Comparison of ENCODE assay signal across 9 mouse cellular contexts in genomic region chr15:101453093-101453736, GRCm38 (mm10). TPM values are rescaled to one million over a fixed set of nuclear protein-coding genes. Genes with fewer than 3 reads are reported as not detected.
A peak's percentile ranks its signal among the peaks of the same experiment; 100 is the strongest.
DNase-seq lines count a peak whose midpoint lies in the region; ATAC-seq lines count a peak whose summit lies in the region.
"Had no signal": no experiment of that assay in that cellular context is flagged by ENCODE, and none has a peak within 500 bp of the region (broad histone marks: within the 10 kb centered on the region; RNA-seq: fewer than 3 reads in every experiment).

No protein-coding gene starts in this region.

- H3K4me1 ChIP-seq in hindbrain, embryonic 12.5 days, result peaks cover 3% of the 10 kb centered on the region; the same call in 1 of the 2 replicates
- H3K4me1 ChIP-seq in lung, embryonic 15.5 days, result 0 out of 2 replicates have a peak, but pooled peaks cover 1% of the 10 kb centered on the region

- H3K9ac ChIP-seq in hindbrain, embryonic 12.5 days, result no peak overlapping the region
- no peak overlapping the region for H3K9ac ChIP-seq in lung, embryonic 15.5 days

- DNase-seq in NIH3T3 (ENCODE audit: low read depth), result peak; percentile 72
- DNase-seq in cerebellum, adult 9-10 months, result peak; percentile 71
- DNase-seq in frontal cortex, postnatal 25 days (ENCODE audit: low spot score in 2 of 2), result peak; percentile 63 to 66
- DNase-seq in layer of hippocampus, adult 9-10 months (ENCODE audit: low spot score), result peak; percentile 40
- DNase-seq in retina, adult 2 months (ENCODE audit: low read depth, low spot score), result peak; percentile 32
- DNase-seq in thymus, postnatal 25 days, result peak; percentile 70

- H3K27ac ChIP-seq in hindbrain, embryonic 12.5 days, result no peak overlapping the region
- H3K27ac ChIP-seq in lung, embryonic 15.5 days, result no peak overlapping the region

- H3K4me3 ChIP-seq in hindbrain, embryonic 12.5 days, result no peak overlapping the region
- no peak overlapping the region for H3K4me3 ChIP-seq in lung, embryonic 15.5 days
- H3K4me3 ChIP-seq: megakaryocyte, embryonic 14.5 days had no signal

- H3K9me3 ChIP-seq in hindbrain, embryonic 12.5 days (replicated peaks), result no peaks in the 10 kb centered on the region
- H3K9me3 ChIP-seq in lung, embryonic 15.5 days, result no peaks in the 10 kb centered on the region

- 0 out of 2 replicates have a peak, but pooled peaks have one; percentile 29 for ATAC-seq in hindbrain, embryonic 12.5 days (ENCODE audit: low FRiP score)
- peak; percentile 67; the same call in 1 of the 2 replicates for ATAC-seq in lung, embryonic 15.5 days (ENCODE audit: borderline replicate concordance, extremely low read depth, low FRiP score, low TSS enrichment)

- H3K27me3 ChIP-seq in hindbrain, embryonic 12.5 days, result no peaks in the 10 kb centered on the region
- no peaks in the 10 kb centered on the region for H3K27me3 ChIP-seq in lung, embryonic 15.5 days

- WGBS in hindbrain, embryonic 12.5 days, result 5% methylated on average over 13 of the region's 13 CpGs
- WGBS in lung, embryonic 15.5 days, result 3% methylated on average over 13 of the region's 13 CpGs

- no peaks in the 10 kb centered on the region for H3K36me3 ChIP-seq in hindbrain, embryonic 12.5 days
- H3K36me3 ChIP-seq in lung, embryonic 15.5 days, result no peaks in the 10 kb centered on the region

- H3K4me2 ChIP-seq in hindbrain, embryonic 12.5 days (replicated peaks), result peak overlapping the region; percentile 30; the same call in 1 of the 2 replicates
- H3K4me2 ChIP-seq in lung, embryonic 15.5 days, result no peak overlapping the region

RNA-seq across cellular contexts. Expression of gene Krt88, which starts 5.7 kb away (rescaled TPM):
- polyA plus RNA-seq in hindbrain, embryonic 12.5 days (2016; fragmentation: Nextera tagmentation; extraction: Ambion mirVana), result not detected in 2 replicates
- not detected in 2 replicates for polyA plus RNA-seq in lung, embryonic 15.5 days (2015; fragmentation: Nextera tagmentation; extraction: Ambion mirVana)

RNA-seq across cellular contexts. Expression of gene Krt81, which starts 10.3 kb away (rescaled TPM):
- not detected in 2 replicates for polyA plus RNA-seq in hindbrain, embryonic 12.5 days (2016; fragmentation: Nextera tagmentation; extraction: Ambion mirVana)
- polyA plus RNA-seq in lung, embryonic 15.5 days (2015; fragmentation: Nextera tagmentation; extraction: Ambion mirVana), result not detected in 2 replicates

RNA-seq across cellular contexts. Expression of gene Krt87, which starts 14.6 kb away (rescaled TPM):
- polyA plus RNA-seq in hindbrain, embryonic 12.5 days (2016; fragmentation: Nextera tagmentation; extraction: Ambion mirVana), result 0.39 and 0.48 TPM in 2 replicates
- 0.38 and 0.39 TPM in 2 replicates for polyA plus RNA-seq in lung, embryonic 15.5 days (2015; fragmentation: Nextera tagmentation; extraction: Ambion mirVana)

RNA-seq across cellular contexts. Expression of gene Krt86, which starts 20.1 kb away (rescaled TPM):
- polyA plus RNA-seq in hindbrain, embryonic 12.5 days (2016; fragmentation: Nextera tagmentation; extraction: Ambion mirVana), result not detected in 2 replicates
- polyA plus RNA-seq in lung, embryonic 15.5 days (2015; fragmentation: Nextera tagmentation; extraction: Ambion mirVana), result not detected in 2 replicates

RNA-seq across cellular contexts. Expression of gene Krt83, which starts 38.1 kb away (rescaled TPM):
- polyA plus RNA-seq in hindbrain, embryonic 12.5 days (2016; fragmentation: Nextera tagmentation; extraction: Ambion mirVana), result not detected in 2 replicates
- polyA plus RNA-seq in lung, embryonic 15.5 days (2015; fragmentation: Nextera tagmentation; extraction: Ambion mirVana), result 0.13 TPM in 1 of 2 replicates, not detected in the other
